Mouse (Mus musculus) ovary, postnatal 10 days (tissue): ENCODE data around the gene Fanci.

Experiments used
- DNase-seq: peaks from one replicate; pipeline ENCODE4 v3.0.0; 2022; ENCODE audit warnings: low spot score

Gene Fanci

GRCm38 (mm10) chr7:79391883-79392649 lies at the start of gene Fanci:
Gene Fanci (plus strand): TSS chr7:79391929.
- peak; percentile 86 for DNase-seq

- no peak for DNase-seq
Measured at GRCm38 (mm10) chr7:79345902-79346301, 45.8 kb upstream of the Fanci start.

- DNase-seq: no peak
Measured at GRCm38 (mm10) chr7:79346555-79347075, 45.1 kb upstream of the Fanci start.

GRCm38 (mm10) chr7:79347108-79347813 lies 44.5 kb upstream of the Fanci start:
- no peak for DNase-seq

- DNase-seq: no peak
Measured at GRCm38 (mm10) chr7:79348816-79349215, 42.9 kb upstream of the Fanci start.

- peak; percentile 30 for DNase-seq
Measured at GRCm38 (mm10) chr7:79349738-79350386, 41.9 kb upstream of the Fanci start.

GRCm38 (mm10) chr7:79358350-79359182 lies 33.2 kb upstream of the Fanci start:
- DNase-seq: no peak

- DNase-seq: no peak
Measured at GRCm38 (mm10) chr7:79359183-79359435, 32.6 kb upstream of the Fanci start.

GRCm38 (mm10) chr7:79360056-79360455 lies 31.7 kb upstream of the Fanci start:
- DNase-seq: no peak

GRCm38 (mm10) chr7:79362208-79362607 lies 29.5 kb upstream of the Fanci start:
- DNase-seq: no peak

GRCm38 (mm10) chr7:79362830-79363229 lies 28.9 kb upstream of the Fanci start:
- no peak for DNase-seq

GRCm38 (mm10) chr7:79363370-79364043 lies 28.2 kb upstream of the Fanci start:
- DNase-seq: no peak

- DNase-seq: no peak
Measured at GRCm38 (mm10) chr7:79368664-79369063, 23.1 kb upstream of the Fanci start.

- no peak for DNase-seq
Measured at GRCm38 (mm10) chr7:79369416-79369815, 22.3 kb upstream of the Fanci start.

- DNase-seq: peak; percentile 37
Measured at GRCm38 (mm10) chr7:79371321-79371879, 20.3 kb upstream of the Fanci start.

- DNase-seq: no peak
Measured at GRCm38 (mm10) chr7:79374017-79374416, 17.7 kb upstream of the Fanci start.

GRCm38 (mm10) chr7:79375594-79375993 lies 16.1 kb upstream of the Fanci start:
- DNase-seq: no peak

- no peak for DNase-seq
Measured at GRCm38 (mm10) chr7:79376516-79377275, 15.0 kb upstream of the Fanci start.

GRCm38 (mm10) chr7:79386422-79387133 lies 5.2 kb upstream of the Fanci start, which contains the start of gene Rlbp1:
Gene Rlbp1 (minus strand): TSS chr7:79387048.
- DNase-seq: no peak

- no peak for DNase-seq
Measured at GRCm38 (mm10) chr7:79387140-79387539, 4.6 kb upstream of the Fanci start.
